Mouse (Mus musculus) liver, postnatal 0 days (tissue): ENCODE results near the gene Atp1a4.

ENCODE experiments used
- CTCF ChIP-seq: sonication (generic); IDR thresholded peaks from 2 replicates; pipeline ENCODE4 v1.5.1; 2016; ENCODE audit warnings: antibody characterized with exemption, low read depth
- EP300 ChIP-seq: IDR thresholded peaks from 2 replicates; pipeline ENCODE4 v1.6.1; 2016; ENCODE audit warnings: antibody characterized with exemption, low read depth, mild to moderate bottlenecking

- TF ChIP-seq CTCF (no peak), EP300 (no peak)
Measured at GRCm38 (mm10) chr1:172286740-172287139, 28.5 kb upstream of the Atp1a4 start.
